ENCODE assay signal across 19 mouse cellular contexts in the genomic region with DNA sequence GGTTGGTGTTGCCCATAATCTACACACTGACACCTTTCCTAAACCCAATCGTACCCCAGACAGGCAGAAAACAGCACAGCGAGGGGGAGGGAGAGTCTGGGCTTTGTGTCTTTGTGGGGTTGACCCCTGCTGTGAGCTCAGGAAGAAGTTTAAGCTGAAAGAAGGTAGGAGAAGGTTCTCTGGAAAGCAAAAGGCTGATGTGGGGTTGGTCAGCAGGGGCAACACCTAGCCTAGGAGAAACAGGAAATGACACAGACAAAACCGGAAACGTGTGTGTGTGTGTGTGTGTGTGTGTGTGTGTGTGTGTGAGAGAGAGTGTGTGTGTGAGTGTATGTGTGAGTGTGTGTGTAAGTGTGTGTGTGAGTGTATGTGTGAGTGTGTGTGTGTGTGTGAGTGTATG. TPM values are rescaled to one million over a fixed set of nuclear protein-coding genes. Genes with fewer than 3 reads are reported as not detected.
DNase-seq lines count a peak whose midpoint lies in the region; ATAC-seq and TF ChIP-seq lines count a peak whose summit lies in the region.
"Had no signal": no experiment of that assay in that cellular context is flagged by ENCODE, and none has a peak within 500 bp of the region (broad histone marks: within the 10 kb centered on the region; RNA-seq: fewer than 3 reads in every experiment).

No protein-coding gene starts in this region.

- peaks cover 20 to 51% of the 10 kb centered on the region in 2 experiments for H3K4me1 ChIP-seq in CH12.LX (ENCODE audit: control insufficient read depth in 1 of 2, insufficient read depth in 2 of 2)
- H3K4me1 ChIP-seq: liver, embryonic 13.5 days had no signal

- dilution Hi-C loops in CH12.LX (cut with MboI; ENCODE audit: extremely low pct_ligation_motif_present, extremely low pct_unique_long_range_greater_than_20kb, low sequenced_read_pairs) = no loop called here

- H3K4me2 ChIP-seq in CH12.LX (ENCODE audit: insufficient read depth, low read depth, poor library complexity, severe bottlenecking) = no peak overlapping the region
- H3K4me2 ChIP-seq: heart, embryonic 15.5 days; hindbrain, embryonic 14.5 days; liver, embryonic 13.5 days had no signal

- DNase-seq in thymus, postnatal 0 days (ENCODE audit: low spot score) = peak; percentile 40
- no peak for DNase-seq in thymus, postnatal 4 days
- no peak for DNase-seq in CH12.LX (ENCODE audit: extremely low read depth)
- no peak for DNase-seq in left cerebral cortex, postnatal 14 days (ENCODE audit: low spot score in 2 of 2)
- DNase-seq in gastrocnemius, postnatal 36 days = no peak
- DNase-seq: adrenal gland, postnatal 36 days; cerebellum, postnatal 10 days; kidney, adult 2 months; kidney, postnatal 36 days; liver, embryonic 13.5 days; lung, postnatal 10 days; right cerebral cortex, adult 18-20 months had no signal

- TF ChIP-seq RAD21 in CH12.LX (IDR thresholded peaks at IDR 0.05; ENCODE audit: low read depth, low read length) = no peak

- H3K4me3 ChIP-seq in CH12.LX (replicated peaks in 1 of 3; ENCODE audit: low read depth in 2 of 3, low read length in 2 of 3, poor library complexity in 1 of 3) = peak overlapping the region in 1 of 3 experiments; percentile 31
- H3K4me3 ChIP-seq: erythroblast, embryonic 14.5 days; heart, embryonic 15.5 days; liver, embryonic 13.5 days had no signal

- in situ Hi-C loops in CH12.LX (cut with MboI; ENCODE audit: low pct_ligation_motif_present, low pct_unique_long_range_greater_than_20kb, low sequenced_read_pairs) = loop anchor here (10.0 kb wide), 1 partner anchor 133 kb away; a partner anchor contains a TSS

- TF ChIP-seq EP300 in CH12.LX (IDR thresholded peaks at IDR 0.05; ENCODE audit: low read length) = no peak

- H3K27me3 ChIP-seq in CH12.LX (replicated peaks) = no peaks in the 10 kb centered on the region
- H3K27me3 ChIP-seq: heart, embryonic 15.5 days; liver, embryonic 13.5 days had no signal

- 0 out of 2 replicates have a peak, but pooled peaks have one; percentile 11 for ATAC-seq in granulocyte monocyte progenitor cell, adult 5-6 weeks (replicated peaks; ENCODE audit: poor library complexity, severe bottlenecking)
- ATAC-seq in neutrophil, adult 5-6 weeks (ENCODE audit: extremely low read depth, insufficient number of reproducible peaks, low FRiP score, poor library complexity, severe bottlenecking) = peak; percentile 55

- no peak for TF ChIP-seq POLR2A in CH12.LX (IDR thresholded peaks at IDR 0.05; ENCODE audit: low read depth, low read length)

- no peak for TF ChIP-seq CTCF in CH12.LX (conservative IDR thresholded peaks at IDR 0.05 in 1 of 2, IDR thresholded peaks at IDR 0.05 in 1 of 2; ENCODE audit: low read depth in 2 of 2, low read length in 2 of 2)

- H3K79me2 ChIP-seq in CH12.LX (replicated peaks; ENCODE audit: control insufficient read depth, extremely low read depth, insufficient read depth, poor library complexity, severe bottlenecking) = no peaks in the 10 kb centered on the region

- intact Hi-C loops in left cerebral cortex, postnatal 14 days (cut with DNase I) = loop anchor here (5.0 kb wide), 2 partner anchors 45 to 105 kb away; a partner anchor contains a TSS
- intact Hi-C loops in gastrocnemius, postnatal 36 days (cut with DNase I) = loop anchor here (5.0 kb wide), 2 partner anchors 35 to 105 kb away; no protein-coding TSS in a partner anchor

- H3K9ac ChIP-seq in CH12.LX (ENCODE audit: insufficient read depth, low read depth) = no peak overlapping the region
- H3K9ac ChIP-seq: heart, embryonic 15.5 days; hindbrain, embryonic 14.5 days; liver, embryonic 13.5 days had no signal

- H3K9me3 ChIP-seq in CH12.LX (replicated peaks; ENCODE audit: low read length) = no peaks in the 10 kb centered on the region
- H3K9me3 ChIP-seq: heart, embryonic 15.5 days; liver, embryonic 13.5 days had no signal

- no peaks in the 10 kb centered on the region for H3K36me3 ChIP-seq in CH12.LX (replicated peaks in 1 of 2; ENCODE audit: control insufficient read depth in 1 of 2, insufficient read depth in 1 of 2, low read length in 1 of 2)
- H3K36me3 ChIP-seq: heart, embryonic 15.5 days; liver, embryonic 13.5 days had no signal

- peak overlapping the region; percentile 39 for H3K27ac ChIP-seq in CH12.LX (ENCODE audit: insufficient read depth, low read depth)
- H3K27ac ChIP-seq: heart, embryonic 15.5 days; hindbrain, embryonic 14.5 days; liver, embryonic 13.5 days had no signal

TF ChIP-seq in CH12.LX, 34 proteins besides CTCF, POLR2A, EP300 and RAD21:
- TF ChIP-seq MAX (IDR thresholded peaks at IDR 0.05; ENCODE audit: low read length) (no peak), POLR2AphosphoS2 (IDR thresholded peaks at IDR 0.05; ENCODE audit: low read depth, low read length) (no peak), MYC (IDR thresholded peaks at IDR 0.05; ENCODE audit: low read depth, low read length) (no peak), NRF1 (IDR thresholded peaks at IDR 0.05; ENCODE audit: low read depth, low read length) (no peak), KAT2A (IDR thresholded peaks at IDR 0.05; ENCODE audit: insufficient replicate concordance, low read length) (no peak), ZMIZ1 (IDR thresholded peaks at IDR 0.05; ENCODE audit: low read depth, low read length) (no peak), TBP (conservative IDR thresholded peaks at IDR 0.05; ENCODE audit: low read depth, low read length) (no peak), MAFK (IDR thresholded peaks at IDR 0.05; ENCODE audit: insufficient replicate concordance, low read length) (no peak), USF2 (conservative IDR thresholded peaks at IDR 0.05; ENCODE audit: low read depth, low read length) (no peak), ETS1 (conservative IDR thresholded peaks at IDR 0.05; ENCODE audit: low read depth, low read length) (no peak), MEF2A (IDR thresholded peaks at IDR 0.05; ENCODE audit: borderline replicate concordance, low read depth, low read length) (no peak), PAX5 (IDR thresholded peaks at IDR 0.05; ENCODE audit: low read length) (no peak), CHD2 (IDR thresholded peaks at IDR 0.05; ENCODE audit: low read length) (no peak), BHLHE40 (IDR thresholded peaks at IDR 0.05; ENCODE audit: low read depth, low read length) (no peak), UBTF (IDR thresholded peaks at IDR 0.05; ENCODE audit: low read depth, low read length) (no peak)

RNA-seq across cellular contexts. Expression of a gene that starts 25.8 kb away (rescaled TPM):
- polyA plus RNA-seq in thymus, postnatal 0 days (2015; fragmentation: Nextera tagmentation; extraction: Ambion mirVana) = 966 and 1,117 TPM in 2 replicates
- total RNA-seq in CH12.LX (2012; rRNA removed) = 348 and 355 TPM in 2 replicates
- 297 and 321 TPM in 2 replicates for total RNA-seq in CH12.LX (2014; rRNA removed)
- 1,134 and 1,150 TPM in 2 replicates for polyA plus RNA-seq in CH12.LX (2012; ENCODE audit: insufficient read length, low read depth)
- 1,912 and 2,149 TPM in 2 replicates for total RNA-seq in granulocyte monocyte progenitor cell, adult 5-6 weeks (2014; fragmentation: Nextera tagmentation)
- total RNA-seq in granulocyte monocyte progenitor cell, adult 5-6 weeks (2017) = 1,225 and 1,275 TPM in 2 replicates
- 1,086 and 1,117 TPM in 2 replicates for total RNA-seq in neutrophil, adult 5-6 weeks (2017)
- total RNA-seq in left cerebral cortex, postnatal 14 days (2021) = 10 to 100 TPM; 16.6 to 17.0 TPM
- total RNA-seq in gastrocnemius, postnatal 36 days (2021) = 1 to 10 TPM; 7.1 to 7.7 TPM

RNA-seq across cellular contexts. Expression of a gene that starts 43.8 kb away (rescaled TPM):
- 0.75 and 0.89 TPM in 2 replicates for polyA plus RNA-seq in thymus, postnatal 0 days (2015; fragmentation: Nextera tagmentation; extraction: Ambion mirVana)
- 0.04 TPM in 2 replicates for total RNA-seq in CH12.LX (2012; rRNA removed)
- 0.08 TPM in 1 of 2 replicates, not detected in the other for total RNA-seq in CH12.LX (2014; rRNA removed)
- polyA plus RNA-seq in CH12.LX (2012; ENCODE audit: insufficient read length, low read depth) = 0.04 and 0.30 TPM in 2 replicates
- not detected in 2 replicates for total RNA-seq in granulocyte monocyte progenitor cell, adult 5-6 weeks (2014; fragmentation: Nextera tagmentation)
- total RNA-seq in granulocyte monocyte progenitor cell, adult 5-6 weeks (2017) = 0.04 TPM in 1 of 2 replicates, not detected in the other
- 0.35 TPM in 1 of 2 replicates, not detected in the other for total RNA-seq in neutrophil, adult 5-6 weeks (2017)
- total RNA-seq in left cerebral cortex, postnatal 14 days (2021) = 1 to 10 TPM; 1.3 to 1.6 TPM
- not detected for total RNA-seq in gastrocnemius, postnatal 36 days (2021)
- total RNA-seq: adrenal gland, postnatal 36 days had no signal
- polyA plus RNA-seq: erythroblast, embryonic 14.5 days; liver, embryonic 13.5 days had no signal

RNA-seq across cellular contexts. Expression of a gene that starts 45.5 kb away (rescaled TPM):
- polyA plus RNA-seq in thymus, postnatal 0 days (2015; fragmentation: Nextera tagmentation; extraction: Ambion mirVana) = 0.72 and 1.1 TPM in 2 replicates
- total RNA-seq in CH12.LX (2012; rRNA removed) = 0.55 and 0.63 TPM in 2 replicates
- total RNA-seq in CH12.LX (2014; rRNA removed) = 0.43 TPM in 1 of 2 replicates, not detected in the other
- polyA plus RNA-seq in CH12.LX (2012; ENCODE audit: insufficient read length, low read depth) = 1.8 and 1.9 TPM in 2 replicates
- 1.4 TPM in 1 of 2 replicates, not detected in the other for total RNA-seq in granulocyte monocyte progenitor cell, adult 5-6 weeks (2014; fragmentation: Nextera tagmentation)
- 0.77 TPM in 1 of 2 replicates, not detected in the other for total RNA-seq in granulocyte monocyte progenitor cell, adult 5-6 weeks (2017)
- total RNA-seq in neutrophil, adult 5-6 weeks (2017) = 12.0 and 12.5 TPM in 2 replicates
- total RNA-seq in left cerebral cortex, postnatal 14 days (2021) = under 1 TPM; 0.34 to 0.81 TPM
- not detected for total RNA-seq in gastrocnemius, postnatal 36 days (2021)
- total RNA-seq: ES-E14; left cerebral cortex, postnatal 36 days had no signal
- polyA plus RNA-seq: erythroblast, embryonic 14.5 days; hindbrain, embryonic 14.5 days; kidney, adult 2 months had no signal

Comparison
In these comparisons a context has a peak if more than half of its experiments do, and no peak if none do; other contexts are left out.
1. RNA of a gene that starts 25.8 kb away (total RNA-seq): 1,225 to 2,149 TPM in granulocyte monocyte progenitor cell, adult 5-6 weeks, 1,086 to 1,117 TPM in neutrophil, adult 5-6 weeks and 297 to 355 TPM in CH12.LX; 16.6 to 17.0 TPM in left cerebral cortex, postnatal 14 days and 7.1 to 7.7 TPM in gastrocnemius, postnatal 36 days; every median in the first group is over 10 times any median in the second.